Mouse (Mus musculus): ENCODE measurements at regions not wholly inside any gene's neighbourhood (a gene's known extent, or its start where the extent isn't known, plus 50 kb on each side); places are given as distances from the start of the nearest gene placed in this dataset.

- no peak for DNase-seq
Observed at GRCm38 (mm10) chr1:118741286-118741685, 113.5 kb downstream of the Tfcp2l1 start.

- no peak for DNase-seq
Observed at GRCm38 (mm10) chr1:118748196-118748595, 120.5 kb downstream of the Tfcp2l1 start.

- no peak for DNase-seq
Observed at GRCm38 (mm10) chr1:118752869-118753268, 125.1 kb downstream of the Tfcp2l1 start.

- no peak for DNase-seq
Observed at GRCm38 (mm10) chr1:118756171-118756865, 128.6 kb downstream of the Tfcp2l1 start.

- DNase-seq: no peak
Observed at GRCm38 (mm10) chr1:118757340-118758030, 129.7 kb downstream of the Tfcp2l1 start.

- DNase-seq: no peak
Observed at GRCm38 (mm10) chr1:118758031-118758400, 130.3 kb downstream of the Tfcp2l1 start.

GRCm38 (mm10) chr1:118759141-118759932, 131.6 kb downstream of the Tfcp2l1 start:
- peak; percentile 35 to 40 for DNase-seq

GRCm38 (mm10) chr1:118765525-118765924, 137.8 kb downstream of the Tfcp2l1 start:
- no peak for DNase-seq

- no peak for DNase-seq
Observed at GRCm38 (mm10) chr1:118768831-118769230, 141.1 kb downstream of the Tfcp2l1 start.

- peak; percentile 38 to 54 for DNase-seq
Observed at GRCm38 (mm10) chr1:118772261-118772660, 144.5 kb downstream of the Tfcp2l1 start.

- DNase-seq: no peak
Observed at GRCm38 (mm10) chr1:118776594-118777441, 149.1 kb downstream of the Tfcp2l1 start.
